Mouse (Mus musculus) CH12.LX (cell line): ENCODE measurements around the gene Vwa7. TPM values are rescaled to one million over a fixed set of nuclear protein-coding genes. Genes with fewer than 3 reads are reported as not detected.

Source experiments
- DNase-seq: peaks from one replicate; pipeline ENCODE4 v3.0.0-alpha.2; 2013; ENCODE audit errors: extremely low read depth
- H3K27ac ChIP-seq: 2 replicates; pipeline ENCODE4 v1.5.1; 2012; ENCODE audit warnings: low read depth, mild to moderate bottlenecking, control low read depth, moderate library complexity; ENCODE audit not compliant: insufficient read depth
- H3K27me3 ChIP-seq: replicated peaks from 2 replicates; pipeline ENCODE3; 2012; ENCODE audit warnings: inconsistent platforms
- H3K36me3 ChIP-seq, 2 experiments: replicated peaks in 1 of 2; 2 replicates each; pipeline versions ENCODE3 to v1.6.1; 2012; ENCODE audit warnings: inconsistent platforms in 1 of 2, low read length in 1 of 2, mild to moderate bottlenecking in 1 of 2, mixed read lengths in 1 of 2, moderate library complexity in 1 of 2; ENCODE audit not compliant: control insufficient read depth in 1 of 2, insufficient read depth in 1 of 2
- H3K4me1 ChIP-seq, 2 experiments: 2 replicates each; pipeline ENCODE4 v1.6.1; 2012; ENCODE audit warnings: inconsistent platforms in 1 of 2, moderate library complexity in 1 of 2; ENCODE audit not compliant: insufficient read depth in 2 of 2, control insufficient read depth in 1 of 2
- H3K4me2 ChIP-seq: 2 replicates; pipeline ENCODE4 v1.6.1; 2012; ENCODE audit warnings: low read depth, mild to moderate bottlenecking, control low read depth; ENCODE audit not compliant: poor library complexity, insufficient read depth, severe bottlenecking
- H3K4me3 ChIP-seq, 3 experiments: fragments of 150-350 bp in 1 of 3; sonication (generic) in 1 of 3; replicated peaks in 1 of 3; 2 replicates each; pipeline versions ENCODE3 to v1.5.1; 2011 to 2012; ENCODE audit warnings: low read depth in 2 of 3, low read length in 2 of 3, mild to moderate bottlenecking in 2 of 3, moderate library complexity in 2 of 3, control low read depth in 1 of 3, improper control_type of control experiment in 1 of 3, inconsistent platforms in 1 of 3, mixed read lengths in 1 of 3; ENCODE audit not compliant: poor library complexity in 1 of 3
- H3K79me2 ChIP-seq: replicated peaks from 2 replicates; pipeline ENCODE4 v1.6.1; 2012; ENCODE audit warnings: mild to moderate bottlenecking, moderate library complexity; ENCODE audit not compliant: control insufficient read depth, poor library complexity, insufficient read depth, severe bottlenecking; ENCODE audit errors: extremely low read depth
- H3K9ac ChIP-seq: 2 replicates; pipeline ENCODE4 v1.6.1; 2012; ENCODE audit warnings: low read depth, mild to moderate bottlenecking, control low read depth, moderate library complexity; ENCODE audit not compliant: insufficient read depth
- H3K9me3 ChIP-seq: replicated peaks from 2 replicates; pipeline ENCODE3; 2012; ENCODE audit warnings: low read length, inconsistent platforms, mixed read lengths
- ELF1 ChIP-seq: IDR thresholded peaks from 2 replicates; pipeline ENCODE4 v1.6.1; 2014; ENCODE audit warnings: low read depth, mild to moderate bottlenecking, inconsistent platforms, low read length, improper control_type of control experiment
- EP300 ChIP-seq: IDR thresholded peaks from 2 replicates; pipeline ENCODE4 v1.6.1; 2011; ENCODE audit warnings: low read length, improper control_type of control experiment
- JUN ChIP-seq: IDR thresholded peaks from 2 replicates; pipeline ENCODE4 v1.6.1; 2011; ENCODE audit warnings: low read depth, mild to moderate bottlenecking, low read length, improper control_type of control experiment, moderate library complexity; ENCODE audit not compliant: insufficient read depth
- JUND ChIP-seq: conservative IDR thresholded peaks from 2 replicates; pipeline ENCODE4 v1.6.1; 2011; ENCODE audit warnings: low read depth, low read length, improper control_type of control experiment
- KAT2A ChIP-seq: IDR thresholded peaks from 2 replicates; pipeline ENCODE4 v1.6.1; 2012; ENCODE audit warnings: low read length, improper control_type of control experiment, inconsistent platforms; ENCODE audit not compliant: insufficient replicate concordance
- MAX ChIP-seq: IDR thresholded peaks from 2 replicates; pipeline ENCODE4 v1.6.1; 2011; ENCODE audit warnings: low read length, improper control_type of control experiment
- MAZ ChIP-seq: IDR thresholded peaks from 2 replicates; pipeline ENCODE4 v1.6.1; 2012; ENCODE audit warnings: low read depth, mild to moderate bottlenecking, inconsistent platforms, low read length, improper control_type of control experiment, moderate library complexity
- MEF2A ChIP-seq: IDR thresholded peaks from 2 replicates; pipeline ENCODE4 v1.6.1; 2014; ENCODE audit warnings: low read depth, mild to moderate bottlenecking, inconsistent platforms, low read length, improper control_type of control experiment, borderline replicate concordance
- MXI1 ChIP-seq: IDR thresholded peaks from 2 replicates; pipeline ENCODE4 v1.6.1; 2011; ENCODE audit warnings: mild to moderate bottlenecking, low read depth, low read length, improper control_type of control experiment
- MYC ChIP-seq: IDR thresholded peaks from 2 replicates; pipeline ENCODE4 v1.6.1; 2011; ENCODE audit warnings: low read depth, mild to moderate bottlenecking, improper control_type of control experiment, low read length
- NELFE ChIP-seq: IDR thresholded peaks from 2 replicates; pipeline ENCODE4 v1.6.1; 2011; ENCODE audit warnings: low read depth, low read length, improper control_type of control experiment
- POLR2AphosphoS2 ChIP-seq: IDR thresholded peaks from 2 replicates; pipeline ENCODE4 v1.6.1; 2011; ENCODE audit warnings: low read depth, low read length, improper control_type of control experiment
- RAD21 ChIP-seq: IDR thresholded peaks from 2 replicates; pipeline ENCODE4 v1.6.1; 2011; ENCODE audit warnings: low read depth, mild to moderate bottlenecking, low read length, improper control_type of control experiment, moderate library complexity
- SMC3 ChIP-seq: IDR thresholded peaks from 2 replicates; pipeline ENCODE4 v1.6.1; 2011; ENCODE audit warnings: low read depth, low read length, improper control_type of control experiment
- USF1 ChIP-seq: IDR thresholded peaks from 2 replicates; pipeline ENCODE4 v1.6.1; 2014; ENCODE audit warnings: low read depth, mild to moderate bottlenecking, inconsistent platforms, low read length, improper control_type of control experiment
- USF2 ChIP-seq: conservative IDR thresholded peaks from 2 replicates; pipeline ENCODE4 v1.6.1; 2011; ENCODE audit warnings: low read depth, low read length, improper control_type of control experiment
- ZKSCAN1 ChIP-seq: IDR thresholded peaks from 2 replicates; pipeline ENCODE4 v1.6.1; 2012; ENCODE audit warnings: low read depth, inconsistent platforms, low read length, improper control_type of control experiment, borderline replicate concordance
- ZMIZ1 ChIP-seq: IDR thresholded peaks from 2 replicates; pipeline ENCODE4 v1.6.1; 2012; ENCODE audit warnings: low read depth, mild to moderate bottlenecking, inconsistent platforms, low read length, improper control_type of control experiment
- dilution Hi-C: fragments of 300-500 bp; cut with MboI; formaldehyde crosslinking; loops from 2 replicates; pipeline ENCODE4 v1.14.3; 2020; ENCODE audit warnings: low sequenced_read_pairs; ENCODE audit not compliant: extremely low pct_unique_long_range_greater_than_20kb, extremely low pct_ligation_motif_present
- in situ Hi-C: fragments of 300-500 bp; cut with MboI; formaldehyde crosslinking; loops from 3 replicates; pipeline ENCODE4 v1.14.3; 2019; ENCODE audit warnings: low sequenced_read_pairs, low pct_ligation_motif_present, low pct_unique_long_range_greater_than_20kb, mixed read lengths
- polyA plus RNA-seq: library from polyadenylated mRNA; unstranded; fragments of >175 nt; gene quantifications from 2 replicates; pipeline ENCODE4 v1.2.1, GENCODE M21; 2012; ENCODE audit warnings: low read depth; ENCODE audit not compliant: insufficient read length
- total RNA-seq, 2 experiments: library from RNA; depleted of rRNA; stranded (reverse); fragments of 300-350 nt in 1 of 2; fragments of >200 nt in 1 of 2; gene quantifications; 2 replicates each; pipeline ENCODE4 v1.2.3; 2012 to 2014

The Vwa7 gene
- total and polyA plus RNA-seq, 3 experiments: 0.42 to 1.2 TPM; not detected in 1

DNA sequence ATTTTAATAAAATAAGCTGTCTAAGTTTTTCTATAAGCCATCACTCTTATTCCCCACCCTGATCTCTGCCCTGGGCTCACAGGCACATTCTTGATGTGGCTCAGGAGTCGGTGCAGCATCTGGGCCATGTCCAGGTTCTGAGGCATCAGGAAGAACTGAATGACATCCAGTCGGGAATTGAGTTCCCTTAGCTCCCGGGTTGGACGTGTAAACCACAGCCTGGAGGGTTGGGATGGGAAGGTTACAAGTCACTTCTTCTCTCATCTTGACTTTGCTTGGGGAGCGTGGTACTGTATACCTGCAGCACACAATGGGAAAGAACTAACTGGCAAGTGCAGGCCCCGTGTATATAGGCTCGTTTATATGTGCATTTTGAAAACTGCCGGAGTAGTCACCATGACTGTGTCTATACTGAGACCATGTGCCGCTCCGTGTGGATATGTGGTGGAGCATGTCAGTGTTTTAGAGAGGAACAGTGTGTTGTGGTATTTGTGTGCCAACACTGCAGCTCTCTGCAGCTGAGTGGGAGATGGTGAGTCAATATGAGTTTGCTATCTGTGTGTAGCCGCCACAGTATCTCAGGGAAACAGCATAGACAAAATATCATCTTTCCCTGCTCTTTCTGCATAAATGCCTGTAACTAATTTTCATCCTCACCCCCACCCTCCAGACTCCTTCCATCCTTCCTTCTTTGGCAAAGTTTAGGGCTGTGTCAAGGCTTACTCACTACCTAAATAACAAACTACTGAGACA, 22.9 kb downstream of the Vwa7 start:
- in situ Hi-C loops: no loop called here
- H3K27ac ChIP-seq: no peak overlapping the region
- no peak for DNase-seq
- peaks cover 5 to 29% of the 10 kb centered on the region in 2 experiments; a peak in 3 of 4 replicates for H3K4me1 ChIP-seq
- dilution Hi-C loops: no loop called here
- H3K27me3 ChIP-seq: no peaks in the 10 kb centered on the region
- H3K9ac ChIP-seq: no peak overlapping the region
- H3K4me3 ChIP-seq: no peak overlapping the region
- H3K36me3 ChIP-seq: peaks cover 0 to 3% of the 10 kb centered on the region in 2 experiments
- H3K9me3 ChIP-seq: no peaks in the 10 kb centered on the region
- TF ChIP-seq MYC (no peak), MXI1 (no peak), RAD21 (no peak), ZKSCAN1 (no peak), EP300 (no peak), POLR2AphosphoS2 (no peak), ZMIZ1 (no peak), MAX (no peak), MEF2A (no peak), JUND (no peak), KAT2A (no peak), MAZ (no peak), JUN (no peak), USF1 (no peak), ELF1 (no peak), NELFE (no peak), SMC3 (no peak)
- no peak overlapping the region for H3K4me2 ChIP-seq
- H3K79me2 ChIP-seq: no peaks in the 10 kb centered on the region

- Histone ChIP-seq H3K4me2 (no peak overlapping the region), H3K27ac (no peak overlapping the region), H3K27me3 (no peaks in the 10 kb centered on the region), H3K36me3 (peaks cover 0 to 5% of the 10 kb centered on the region in 2 experiments), H3K79me2 (no peaks in the 10 kb centered on the region), H3K9ac (no peak overlapping the region), H3K4me3 (no peak overlapping the region), H3K4me1 (peaks cover 5 to 57% of the 10 kb centered on the region in 2 experiments; a peak in 3 of 4 replicates), H3K9me3 (no peaks in the 10 kb centered on the region)
- TF ChIP-seq USF2 (no peak), MAX (no peak)
- no peak for DNase-seq
- dilution Hi-C loops (no loop called here), in situ Hi-C loops (no loop called here)
These were observed 27.4 kb downstream of the Vwa7 start for GRCm38 (mm10) chr17:35043794-35044193.
